ENCODE assay signal across 8 mouse cellular contexts in the genomic region with DNA sequence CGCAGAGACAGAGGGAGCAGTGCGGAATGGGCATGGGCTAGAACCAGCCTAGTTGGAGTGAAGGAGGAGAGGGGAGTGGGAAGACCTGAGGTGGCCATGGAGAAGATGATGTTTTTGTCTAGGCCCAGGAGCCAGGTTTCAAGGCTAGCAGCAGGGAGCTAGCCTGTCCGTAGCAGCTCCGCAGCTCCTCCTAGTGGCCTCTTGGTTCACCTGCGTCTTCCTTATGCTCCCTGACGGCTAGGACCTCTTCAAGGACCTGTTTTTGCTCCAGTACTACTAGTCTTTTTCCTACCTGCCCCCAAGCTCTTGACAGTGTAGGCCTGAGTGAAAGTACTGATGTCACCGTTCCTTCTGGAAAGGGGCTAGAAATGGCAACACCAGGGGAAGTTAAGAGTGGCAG. TPM values are rescaled to one million over a fixed set of nuclear protein-coding genes. Genes with fewer than 3 reads are reported as not detected.
DNase-seq lines count a peak whose midpoint lies in the region; ATAC-seq lines count a peak whose summit lies in the region.

No protein-coding gene starts in this region.

- H3K4me2 ChIP-seq in forebrain, embryonic 14.5 days (ENCODE audit: low read length), result no peak overlapping the region
- no peak overlapping the region for H3K4me2 ChIP-seq in limb, embryonic 12.5 days

- H3K4me1 ChIP-seq in forebrain, embryonic 14.5 days (ENCODE audit: control insufficient read depth, insufficient read depth, low read length), result peaks cover 17% of the 10 kb centered on the region
- H3K4me1 ChIP-seq in limb, embryonic 12.5 days (replicated peaks), result 0 out of 2 replicates have a peak, but pooled peaks cover 19% of the 10 kb centered on the region

- H3K4me3 ChIP-seq in forebrain, embryonic 14.5 days (ENCODE audit: low read depth, low read length), result no peak overlapping the region
- no peak overlapping the region for H3K4me3 ChIP-seq in limb, embryonic 12.5 days (replicated peaks)

- H3K36me3 ChIP-seq in forebrain, embryonic 14.5 days (ENCODE audit: control insufficient read depth, insufficient read depth, low read length), result peaks cover 13% of the 10 kb centered on the region; the same call in 1 of the 2 replicates
- H3K36me3 ChIP-seq in limb, embryonic 12.5 days, result peaks cover 9% of the 10 kb centered on the region; the same call in 1 of the 2 replicates
- peaks cover 2% of the 10 kb centered on the region; the same call in 1 of the 2 replicates for H3K36me3 ChIP-seq in splenic B cell, adult 2 months (ENCODE audit: control insufficient read depth, insufficient read depth, low read length, poor library complexity, severe bottlenecking)

- H3K9ac ChIP-seq in forebrain, embryonic 14.5 days (ENCODE audit: low read length), result no peak overlapping the region
- no peak overlapping the region for H3K9ac ChIP-seq in limb, embryonic 12.5 days (replicated peaks)

- H3K9me3 ChIP-seq in forebrain, embryonic 14.5 days (replicated peaks; ENCODE audit: control insufficient read depth, low read length), result no peaks in the 10 kb centered on the region
- H3K9me3 ChIP-seq in limb, embryonic 12.5 days, result peaks cover 3% of the 10 kb centered on the region; the same call in 1 of the 2 replicates

- H3K27ac ChIP-seq in forebrain, embryonic 14.5 days (ENCODE audit: low read depth, low read length), result no peak overlapping the region
- H3K27ac ChIP-seq in limb, embryonic 12.5 days, result no peak overlapping the region

- WGBS in forebrain, embryonic 14.5 days, result 12% methylated on average over 7 of the region's 7 CpGs
- WGBS in limb, embryonic 12.5 days, result 6% methylated on average over 7 of the region's 7 CpGs

- ATAC-seq in forebrain, embryonic 14.5 days, result peak; percentile 53
- peak; percentile 75 for ATAC-seq in inflammation-experienced regulatory T-cells, adult 6 months
- peak; percentile 35; the same call in 1 of the 2 replicates for ATAC-seq in limb, embryonic 12.5 days (ENCODE audit: insufficient number of reproducible peaks, insufficient read depth, low FRiP score, low TSS enrichment, low read depth)

- DNase-seq in left cerebral cortex, adult 18-20 months (ENCODE audit: low spot score in 2 of 2), result peak; percentile 82 to 84
- DNase-seq in left cerebral cortex, adult 11 months (ENCODE audit: low spot score), result no peak
- DNase-seq in cerebellum, adult 11-12 months, result peak; percentile 87
- DNase-seq in forebrain, embryonic 14.5 days (ENCODE audit: low spot score), result peak; percentile 89
- peak; percentile 86 for DNase-seq in naive thymus-derived CD4-positive, alpha-beta T cell, adult 2 months (ENCODE audit: low read depth)
- DNase-seq in splenic B cell, adult 2 months (ENCODE audit: low read depth, low spot score), result peak; percentile 88

- no peaks in the 10 kb centered on the region for H3K27me3 ChIP-seq in forebrain, embryonic 14.5 days (replicated peaks; ENCODE audit: control insufficient read depth, insufficient read depth, low read length)
- peaks cover 59% of the 10 kb centered on the region for H3K27me3 ChIP-seq in limb, embryonic 12.5 days
- H3K27me3 ChIP-seq in splenic B cell, adult 2 months (ENCODE audit: control insufficient read depth, insufficient read depth, low read length, poor library complexity, severe bottlenecking), result no peaks in the 10 kb centered on the region

RNA-seq across cellular contexts. Expression of a gene that starts 4.4 kb away (rescaled TPM):
- 100 to 1,000 TPM; 132 to 133 TPM for total RNA-seq in left cerebral cortex, adult 18-20 months (2021)
- polyA plus RNA-seq in forebrain, embryonic 14.5 days (2014; fragmentation: Nextera tagmentation; extraction: Ambion mirVana), result 1.3 and 1.5 TPM in 2 replicates
- not detected for polyA plus RNA-seq in inflammation-experienced regulatory T-cells, adult 6 months (2017; shearing (Covaris generic))
- polyA plus RNA-seq in limb, embryonic 12.5 days (2016; fragmentation: Nextera tagmentation; extraction: Ambion mirVana), result not detected in 2 replicates

RNA-seq across cellular contexts. Expression of a gene that starts 16.3 kb away (rescaled TPM):
- 10 to 100 TPM; 67.5 to 87.1 TPM for total RNA-seq in left cerebral cortex, adult 18-20 months (2021)
- polyA plus RNA-seq in forebrain, embryonic 14.5 days (2014; fragmentation: Nextera tagmentation; extraction: Ambion mirVana), result 1.5 and 1.6 TPM in 2 replicates
- polyA plus RNA-seq in inflammation-experienced regulatory T-cells, adult 6 months (2017; shearing (Covaris generic)), result under 1 TPM in 1 of 3 experiments, not detected in 2; 0.12 TPM
- 0.04 and 0.05 TPM in 2 replicates for polyA plus RNA-seq in limb, embryonic 12.5 days (2016; fragmentation: Nextera tagmentation; extraction: Ambion mirVana)

RNA-seq across cellular contexts. Expression of a gene that starts 26.9 kb away (rescaled TPM):
- total RNA-seq in left cerebral cortex, adult 18-20 months (2021), result 100 to 1,000 TPM; 588 to 687 TPM
- 12.9 and 19.8 TPM in 2 replicates for polyA plus RNA-seq in forebrain, embryonic 14.5 days (2014; fragmentation: Nextera tagmentation; extraction: Ambion mirVana)
- polyA plus RNA-seq in inflammation-experienced regulatory T-cells, adult 6 months (2017; shearing (Covaris generic)), result under 1 TPM in 2 of 3 experiments, not detected in 1; 0.12 to 0.52 TPM
- 5.1 and 5.4 TPM in 2 replicates for polyA plus RNA-seq in limb, embryonic 12.5 days (2016; fragmentation: Nextera tagmentation; extraction: Ambion mirVana)

RNA-seq across cellular contexts. Expression of a gene that starts 51.6 kb away (rescaled TPM):
- 1 to 10 TPM; 7.9 to 8.6 TPM for total RNA-seq in left cerebral cortex, adult 18-20 months (2021)
- 4.8 and 5.1 TPM in 2 replicates for polyA plus RNA-seq in forebrain, embryonic 14.5 days (2014; fragmentation: Nextera tagmentation; extraction: Ambion mirVana)
- 1 to 10 TPM; 4.9 to 6.3 (median 5.7) TPM for polyA plus RNA-seq in inflammation-experienced regulatory T-cells, adult 6 months (2017; shearing (Covaris generic))
- polyA plus RNA-seq in limb, embryonic 12.5 days (2016; fragmentation: Nextera tagmentation; extraction: Ambion mirVana), result 9.3 and 9.8 TPM in 2 replicates
